Mouse (Mus musculus) layer of hippocampus, postnatal 25 days (tissue): ENCODE data around the gene Kcnh2. TPM values are rescaled to one million over a fixed set of nuclear protein-coding genes. Genes with fewer than 3 reads are reported as not detected.
"Not testable (repeated sequence)": the region's sequence is repeated elsewhere in the genome, so short reads cannot be mapped to it uniquely, and the experiment has no call there.

Experiments used
- DNase-seq, 2 experiments: peaks; one replicate each; pipeline ENCODE4 v3.0.0; 2022; ENCODE audit warnings: mixed read lengths in 2 of 2, low spot score in 1 of 2; ENCODE audit errors: extremely low spot score in 1 of 2
- total RNA-seq, 2 experiments: library from RNA; stranded (reverse); gene quantifications; 2 replicates each; pipeline ENCODE4 v1.2.3; 2021

Gene Kcnh2
- total RNA-seq: 10 to 100 TPM; 20.1 to 21.9 TPM

DNA sequence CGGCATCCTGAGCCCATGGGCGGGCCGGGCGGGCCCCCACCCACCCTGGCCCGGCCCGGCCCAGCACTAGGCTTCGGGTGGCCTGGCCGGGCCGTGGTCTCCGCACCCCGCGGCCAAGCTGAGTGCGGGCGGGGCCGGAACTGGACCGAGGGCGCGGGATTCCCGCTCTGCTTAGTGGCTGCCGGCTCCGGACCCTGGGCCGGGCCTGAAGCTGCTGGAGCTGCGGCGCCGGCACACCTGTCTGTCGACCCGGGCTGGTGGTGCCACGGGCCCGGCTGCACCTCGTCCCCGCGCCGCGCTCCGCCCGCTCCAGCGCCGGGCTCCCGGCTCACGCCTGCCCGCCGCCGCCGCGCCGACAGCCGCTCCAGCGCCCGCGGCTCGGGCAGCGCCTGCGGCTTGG, at the start of gene Kcnh2:
Kcnh2 (minus strand) TSS at position 327 of the 400 bp plus-strand sequence.
- DNase-seq: no peak

DNA sequence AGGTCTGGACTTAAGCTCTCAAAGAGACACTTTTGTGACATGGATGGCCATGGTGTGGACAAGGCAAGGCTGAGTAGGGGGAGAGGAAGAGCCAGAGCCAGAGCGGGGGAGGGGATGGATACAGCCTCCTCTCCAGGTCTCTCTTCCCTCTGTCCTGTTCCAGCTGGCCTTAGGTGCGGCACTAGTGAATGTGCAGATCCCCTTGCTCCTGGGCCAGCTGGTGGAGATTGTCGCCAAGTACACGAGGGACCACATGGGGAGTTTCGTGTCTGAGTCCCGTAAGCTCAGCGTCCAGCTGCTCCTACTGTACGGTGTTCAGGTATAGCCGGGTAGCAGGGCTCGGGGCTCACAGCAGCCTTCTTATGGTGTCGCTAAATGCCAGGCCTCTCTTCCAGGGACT, 49.0 kb upstream of the Kcnh2 start:
- no peak for DNase-seq

DNA sequence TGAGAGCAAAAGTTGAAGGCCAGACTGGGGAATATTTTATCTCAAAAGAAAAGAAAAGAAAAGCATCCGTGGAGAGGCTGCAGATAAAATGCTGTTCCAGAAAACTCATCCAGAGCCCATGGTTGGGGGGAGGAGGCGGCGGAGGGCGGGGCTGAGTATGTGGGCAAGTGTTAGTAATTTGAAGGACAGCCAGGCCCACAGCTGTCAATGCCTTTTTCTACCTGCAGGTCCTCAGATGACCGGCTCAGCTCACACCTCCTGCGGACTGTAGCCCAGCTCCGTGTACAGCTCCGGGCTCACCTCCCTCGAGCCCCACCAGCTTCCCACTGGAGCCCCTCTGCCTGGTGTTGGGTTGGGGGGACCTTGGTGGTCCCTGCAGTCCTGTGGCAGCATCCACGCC, 48.3 kb upstream of the Kcnh2 start:
- DNase-seq: no peak

DNA sequence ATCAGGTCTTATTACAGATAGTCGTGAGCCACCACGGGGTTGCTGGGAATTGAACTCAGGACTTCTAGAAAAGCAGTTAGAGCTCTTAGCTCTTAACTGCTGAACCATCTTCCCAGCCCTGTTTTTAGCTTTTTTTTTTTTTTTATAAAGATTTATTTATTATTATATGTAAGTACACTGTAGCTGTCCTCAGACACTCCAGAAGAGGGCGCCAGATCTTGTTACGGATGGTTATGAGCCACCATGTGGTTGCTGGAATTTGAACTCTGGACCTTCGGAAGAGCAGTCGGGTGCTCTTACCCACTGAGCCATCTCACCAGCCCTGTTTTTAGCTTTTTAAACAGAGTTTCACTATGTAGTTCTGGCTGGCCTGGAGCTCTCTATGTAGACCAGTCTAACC, 44.9 kb upstream of the Kcnh2 start:
- DNase-seq: not testable (repeated sequence)

DNA sequence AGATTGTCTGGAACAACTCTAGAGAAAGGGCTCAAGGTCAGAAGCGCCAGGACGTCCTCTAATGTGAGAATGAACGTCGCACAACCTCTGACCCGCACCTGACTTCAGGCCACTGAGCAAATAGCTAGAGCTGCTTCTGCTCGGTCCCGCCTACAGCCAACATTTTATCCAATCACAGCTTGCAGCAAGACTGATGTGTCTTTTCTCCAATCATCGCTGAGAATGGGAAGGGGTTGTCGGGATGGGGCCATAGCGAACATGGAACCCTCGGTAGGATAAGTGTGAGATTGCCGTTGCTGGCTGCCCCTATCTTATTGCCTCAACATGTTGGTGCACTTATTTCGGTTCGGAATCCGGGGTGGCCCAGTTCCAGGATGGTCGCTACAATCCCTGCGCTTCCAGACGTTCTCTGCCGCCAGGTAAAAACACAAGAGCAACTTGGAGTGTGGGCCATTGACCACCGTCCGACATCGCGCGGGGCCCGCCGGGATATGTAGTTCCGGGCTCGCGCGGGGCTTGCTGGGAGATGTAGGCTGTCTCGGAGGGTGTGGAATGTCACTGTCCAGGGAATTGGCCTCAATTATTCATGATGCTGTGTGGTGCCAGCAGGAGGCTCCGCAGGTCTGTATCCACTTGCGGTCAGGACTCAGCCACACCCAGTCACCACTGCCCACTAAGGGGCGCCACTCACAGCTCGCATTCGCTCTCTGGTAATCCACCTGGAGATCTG, 42.9 kb upstream of the Kcnh2 start:
- peak; percentile 86 to 90 for DNase-seq

DNA sequence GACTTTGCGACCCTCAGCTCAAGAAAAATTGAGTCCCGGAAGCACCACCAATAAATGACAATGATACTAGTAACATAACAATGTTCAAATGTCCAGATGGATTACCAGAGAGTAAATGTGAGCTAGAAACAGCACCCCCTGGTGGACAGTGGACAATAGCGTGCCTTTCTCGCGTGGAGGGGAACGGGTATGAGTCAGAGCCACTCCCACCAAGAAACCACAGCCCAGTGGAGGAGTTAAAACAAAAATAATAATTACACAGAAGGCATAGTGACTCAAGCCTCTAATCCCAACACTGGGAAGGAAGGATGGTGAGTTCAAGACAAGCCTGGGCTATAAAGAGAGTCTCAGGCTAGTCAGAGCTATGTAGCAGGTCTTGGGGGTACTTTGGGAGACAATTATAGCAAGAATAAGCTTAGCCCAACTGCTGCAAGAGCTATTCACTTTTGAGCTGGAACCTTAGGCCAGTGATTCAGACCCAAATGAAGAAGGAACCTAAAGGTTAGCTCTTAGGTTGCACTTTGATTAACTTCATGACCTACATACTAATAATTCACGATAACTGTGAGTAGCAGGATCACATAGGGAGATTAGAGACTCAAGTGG, 42.1 kb upstream of the Kcnh2 start, which contains the start of gene Abcb8:
Abcb8 (plus strand) TSS at position 272 of the 606 bp plus-strand sequence.
- DNase-seq: peak; percentile 59 to 92

DNA sequence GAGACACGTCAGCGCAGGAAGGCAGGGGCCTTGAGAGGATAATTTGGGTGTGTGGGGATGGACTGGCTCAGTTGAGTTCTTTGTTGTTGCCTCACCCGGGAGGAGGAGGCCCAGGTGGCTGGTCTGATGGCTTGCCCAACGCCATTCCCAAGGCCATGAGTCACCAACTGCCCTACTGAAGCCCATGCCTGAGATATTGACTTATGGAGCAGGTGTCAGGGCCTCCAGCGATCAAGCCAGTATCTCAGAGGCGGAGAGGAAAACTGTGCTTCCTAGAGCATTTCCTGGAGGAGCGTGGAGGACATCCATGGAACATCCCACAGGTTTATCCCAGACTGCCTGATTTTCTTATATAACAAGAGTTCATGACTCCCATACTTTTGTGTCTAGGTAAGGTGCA, 41.3 kb upstream of the Kcnh2 start:
- DNase-seq: no peak

DNA sequence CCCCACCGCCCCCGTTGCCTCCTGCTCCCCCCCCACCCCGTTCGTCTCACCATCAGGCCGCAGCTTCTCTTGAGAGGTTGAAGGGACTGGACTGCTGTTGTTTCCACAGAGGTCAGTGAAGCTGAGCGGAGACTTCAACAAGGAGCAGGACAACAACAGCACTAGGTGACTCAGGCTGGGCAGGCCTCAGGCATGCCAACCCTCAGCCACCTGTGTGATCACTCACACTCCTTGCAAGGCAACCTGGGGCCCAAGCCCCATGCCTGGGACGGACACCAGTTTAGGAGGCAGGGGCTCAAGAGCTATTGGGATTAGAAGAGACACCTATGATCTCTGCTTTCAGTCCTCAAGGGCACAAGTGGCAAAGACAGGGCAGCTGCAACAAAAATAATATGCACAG, 40.5 kb upstream of the Kcnh2 start, which contains the start of gene Atg9b:
Atg9b (minus strand) TSS at position 280 of the 400 bp plus-strand sequence.
- no peak for DNase-seq

DNA sequence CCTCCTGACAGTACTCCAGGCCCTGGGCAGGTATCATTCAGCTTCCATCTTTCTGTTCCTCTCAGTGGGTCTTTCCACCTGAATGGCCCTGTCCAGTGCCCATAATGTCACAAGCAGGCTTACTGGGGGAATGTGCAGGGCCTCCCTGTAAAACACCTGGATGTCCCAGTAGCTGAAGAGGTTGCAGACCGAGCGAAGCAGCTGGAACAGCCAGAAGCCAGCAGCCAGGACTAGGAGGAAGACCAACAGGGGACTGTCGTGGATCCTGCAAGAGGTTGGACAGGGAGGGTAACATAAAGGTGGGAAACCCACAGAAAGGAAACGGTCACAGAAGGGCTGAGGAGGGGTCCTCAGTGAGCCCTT, 38.2 kb upstream of the Kcnh2 start:
- no peak for DNase-seq

DNA sequence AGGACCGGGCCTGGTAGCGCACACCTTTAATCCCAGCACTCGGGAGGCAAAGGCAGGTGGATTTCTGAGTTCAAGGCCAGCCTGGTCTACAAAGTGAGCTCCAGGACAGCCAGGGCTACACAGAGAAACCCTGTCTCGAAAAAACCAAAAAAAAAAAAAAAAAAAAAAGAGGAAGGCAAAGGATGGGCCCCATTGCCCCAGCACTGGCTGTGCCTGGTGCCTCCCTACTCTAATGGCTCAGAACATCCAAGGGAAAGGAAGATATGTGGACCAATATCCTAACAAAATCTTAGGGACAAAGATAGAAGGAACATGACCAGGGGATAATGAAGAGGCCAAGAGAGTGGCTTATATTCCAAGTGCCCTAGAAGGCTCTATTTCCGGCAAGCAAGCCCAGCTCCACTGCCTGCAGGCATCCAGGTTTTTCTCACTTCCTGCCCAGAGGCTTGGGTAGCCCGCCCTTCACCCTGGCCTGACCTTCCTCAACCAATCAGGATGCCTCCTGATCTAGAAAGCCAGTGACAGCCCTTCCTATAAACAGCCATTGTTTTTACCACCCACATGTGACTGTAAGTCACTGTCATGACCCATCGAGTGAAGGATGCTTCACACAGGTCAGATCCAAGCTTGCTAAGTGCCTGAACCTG, 37.7 kb upstream of the Kcnh2 start:
- no peak for DNase-seq

DNA sequence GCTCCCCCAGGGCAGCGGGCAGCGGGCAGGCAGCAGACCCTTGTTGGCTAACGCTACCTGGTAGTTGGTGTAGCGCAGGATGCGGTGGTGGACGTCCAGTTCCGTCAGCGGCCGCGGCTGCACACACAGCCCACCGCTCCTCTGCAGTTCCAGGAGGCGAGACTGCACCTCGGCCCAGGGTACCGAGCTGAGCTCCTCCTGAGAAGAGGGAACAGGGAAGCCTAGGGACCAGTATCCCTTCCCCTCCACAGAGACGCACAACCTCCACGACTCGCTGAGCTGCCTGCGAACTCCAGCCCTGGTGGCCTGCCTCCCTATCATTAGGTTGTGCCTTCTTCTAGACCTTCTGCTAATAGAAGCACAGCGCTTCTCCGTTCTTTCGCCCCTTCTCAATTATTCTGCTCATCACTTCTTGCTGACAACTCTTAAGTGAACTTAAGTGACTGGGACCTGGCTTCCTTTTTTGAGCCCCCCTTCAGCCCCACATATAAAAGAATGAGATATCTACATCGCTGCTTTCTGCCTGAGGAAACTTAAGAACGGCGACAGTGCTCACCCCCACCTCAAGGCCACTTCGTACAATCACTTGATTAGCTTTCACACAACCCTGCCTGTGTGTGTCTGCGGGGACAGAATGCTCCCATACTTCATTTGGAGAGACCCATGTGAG, 37.0 kb upstream of the Kcnh2 start:
- DNase-seq: no peak

DNA sequence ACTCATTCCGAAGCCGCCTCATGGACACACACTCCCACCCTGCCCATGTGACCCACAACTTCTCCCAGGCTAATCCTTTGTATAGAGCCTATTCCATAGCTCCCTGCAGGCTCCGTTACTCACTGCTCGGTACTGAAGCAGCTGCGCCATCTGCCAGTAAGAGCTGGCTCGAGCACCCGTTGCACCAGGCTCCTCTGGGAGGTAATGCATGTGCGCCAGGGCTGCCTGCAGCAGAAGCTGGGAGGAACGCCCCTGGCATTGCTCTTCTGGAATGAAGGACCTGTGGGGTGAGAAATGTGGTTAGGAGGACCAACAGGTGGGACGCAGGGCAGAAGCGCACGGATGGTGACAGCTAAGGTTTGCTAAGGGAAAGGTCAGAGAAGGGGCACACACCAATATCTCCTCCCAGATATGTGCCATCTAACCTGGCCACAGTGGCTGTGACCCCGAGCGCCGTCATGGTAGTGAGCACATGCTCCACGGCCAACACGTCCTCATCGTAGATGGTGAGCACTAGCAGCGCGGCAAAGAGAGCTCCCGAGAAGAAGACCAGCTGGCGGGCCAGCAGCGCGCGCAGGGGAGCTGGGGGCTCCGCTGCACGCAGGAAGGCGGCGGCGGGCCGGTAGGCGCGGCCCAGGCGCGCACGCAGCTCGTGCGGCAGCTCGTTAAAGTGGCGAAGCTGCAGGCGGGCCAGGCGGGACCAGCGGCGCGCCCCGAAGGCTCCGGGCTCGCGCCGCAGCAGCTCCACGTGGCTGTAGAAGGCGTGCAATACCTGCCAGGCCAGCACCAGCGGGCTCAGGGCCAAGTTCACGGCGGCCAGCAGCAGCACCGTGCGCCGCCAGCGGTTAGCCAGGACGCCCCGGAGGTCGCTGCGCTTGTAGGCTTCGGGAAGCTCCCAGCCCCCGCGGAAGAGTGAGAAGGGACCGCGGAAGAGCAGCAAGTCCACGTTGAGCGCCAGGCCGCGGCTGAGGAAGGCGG, 36.1 kb upstream of the Kcnh2 start:
- DNase-seq: peak; percentile 35 to 37

DNA sequence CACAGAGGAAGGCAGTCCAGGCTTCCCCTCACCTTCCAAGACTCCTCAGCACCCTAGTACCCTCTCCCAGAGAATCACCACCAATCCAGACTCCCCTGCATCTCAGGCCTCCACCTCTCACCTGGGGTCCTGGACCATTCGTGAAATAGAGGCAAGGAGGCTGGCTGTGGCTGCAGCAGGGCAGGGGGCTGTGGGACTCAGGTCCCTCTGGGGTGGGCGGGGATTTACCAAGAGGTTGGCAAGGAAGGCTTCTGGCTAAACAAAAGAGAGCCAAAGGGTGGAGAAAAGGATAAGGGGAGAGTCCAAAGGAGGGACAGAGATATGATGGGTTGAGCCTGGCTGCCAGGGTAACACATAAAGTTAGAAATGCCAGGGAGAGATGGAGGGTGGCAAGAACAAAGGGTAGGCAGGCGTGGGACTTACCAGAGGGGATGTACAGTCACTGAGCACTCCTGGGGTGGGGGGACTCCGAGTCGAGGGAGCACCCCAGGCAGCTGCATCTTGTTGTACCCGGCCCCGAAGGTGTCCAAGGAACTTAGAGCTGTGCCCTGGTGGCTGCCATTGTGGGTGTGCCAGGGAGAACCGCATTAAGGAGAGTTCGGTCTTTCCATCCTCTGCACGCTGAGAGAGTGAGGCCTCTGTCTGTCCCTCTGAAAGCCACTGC, 34.6 kb upstream of the Kcnh2 start:
- DNase-seq: no peak

DNA sequence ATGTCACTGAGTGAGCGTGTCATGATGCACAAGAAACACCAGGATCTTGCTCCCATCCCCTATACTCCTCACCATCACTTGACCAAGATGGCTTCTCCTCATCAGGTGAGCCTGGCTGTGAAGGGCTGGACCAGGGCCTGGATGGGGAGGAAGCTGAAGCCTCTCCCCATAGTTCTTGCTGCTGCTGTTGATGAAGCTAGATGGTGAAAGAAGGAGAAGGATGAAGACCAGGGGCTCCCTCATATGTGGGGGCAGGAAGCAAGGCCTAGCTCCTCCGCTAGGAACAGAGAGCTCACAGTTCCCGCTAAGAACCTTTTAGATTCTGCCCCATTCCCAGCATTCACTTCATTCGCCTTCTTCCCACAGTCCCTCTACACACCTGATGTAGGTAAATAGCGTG, 34.0 kb upstream of the Kcnh2 start:
- no peak for DNase-seq

DNA sequence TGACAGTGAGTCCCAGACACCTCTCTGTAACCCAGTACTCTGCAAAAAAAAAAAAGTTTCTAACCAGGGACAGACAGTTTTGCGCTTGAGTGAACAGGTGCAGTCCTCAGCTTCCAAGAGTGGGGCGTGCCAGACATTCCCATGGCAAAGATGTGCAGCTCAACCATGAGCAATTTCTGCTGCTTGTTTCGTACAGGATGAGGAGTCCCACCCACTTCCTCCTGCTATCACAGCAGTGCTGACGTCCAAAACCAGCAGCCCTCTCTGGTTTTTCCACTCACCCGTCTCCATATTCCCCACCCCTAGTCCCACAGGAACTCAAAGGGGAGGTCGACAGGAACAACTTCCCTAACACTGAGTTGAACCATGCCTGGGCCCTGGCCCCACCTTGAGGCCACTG, 33.0 kb upstream of the Kcnh2 start:
- DNase-seq: no peak

DNA sequence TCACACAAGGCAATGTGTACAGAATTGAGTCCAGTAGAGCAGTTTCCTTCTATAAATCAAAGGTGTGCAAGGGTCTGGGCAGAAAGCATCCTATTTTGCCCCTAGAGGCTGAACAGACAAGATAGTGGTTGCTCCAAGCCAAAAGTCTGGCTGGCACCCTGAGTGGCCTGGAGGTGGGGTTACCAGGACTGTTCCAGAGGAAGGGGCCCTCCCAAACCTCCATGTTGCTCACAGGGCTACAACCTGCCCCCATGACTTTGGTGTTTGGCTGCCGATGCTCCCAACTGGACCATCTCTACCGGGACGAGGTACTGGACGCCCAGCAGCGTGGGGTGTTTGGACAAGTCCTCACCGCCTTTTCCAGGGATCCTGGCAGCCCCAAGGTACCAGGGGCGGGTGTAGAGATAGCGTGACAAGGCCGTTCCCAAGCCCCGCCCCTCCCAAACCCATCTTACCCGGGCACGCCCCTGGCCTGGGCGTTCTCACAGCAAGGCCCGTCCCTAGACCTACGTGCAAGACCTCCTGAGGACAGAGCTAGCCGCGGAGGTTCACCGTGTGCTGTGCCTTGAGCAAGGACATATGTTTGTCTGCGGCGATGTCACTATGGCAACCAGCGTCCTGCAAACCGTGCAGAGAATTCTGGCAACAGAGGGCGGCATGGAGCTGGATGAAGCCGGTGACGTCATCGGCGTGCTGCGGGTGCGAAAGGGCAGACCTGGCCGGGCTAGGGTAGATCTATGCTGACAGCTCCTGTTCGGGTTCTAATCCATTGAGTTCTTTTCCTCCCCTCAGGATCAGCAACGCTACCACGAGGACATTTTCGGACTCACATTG, 31.8 kb upstream of the Kcnh2 start:
- peak; percentile 86 to 89 for DNase-seq

DNA sequence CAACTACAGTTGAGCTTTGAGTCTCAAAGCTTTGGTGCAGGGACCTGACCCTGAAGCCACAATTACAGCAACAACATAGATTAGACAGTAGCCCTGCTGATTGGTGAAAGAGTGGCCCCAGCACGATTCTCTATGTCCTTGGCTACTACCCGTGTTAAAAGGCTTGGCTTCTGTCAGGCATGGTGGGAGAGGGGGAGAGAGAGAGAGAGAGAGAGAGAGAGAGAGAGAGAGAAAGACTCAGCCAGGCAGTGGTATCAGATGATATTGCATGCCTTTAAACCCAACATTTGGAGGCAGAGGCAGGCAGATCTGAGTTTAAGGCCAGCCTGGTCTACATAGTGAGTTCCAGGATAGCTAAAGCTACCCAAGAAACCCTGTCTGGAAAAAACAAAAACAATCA, 30.6 kb upstream of the Kcnh2 start:
- DNase-seq: no peak

DNA sequence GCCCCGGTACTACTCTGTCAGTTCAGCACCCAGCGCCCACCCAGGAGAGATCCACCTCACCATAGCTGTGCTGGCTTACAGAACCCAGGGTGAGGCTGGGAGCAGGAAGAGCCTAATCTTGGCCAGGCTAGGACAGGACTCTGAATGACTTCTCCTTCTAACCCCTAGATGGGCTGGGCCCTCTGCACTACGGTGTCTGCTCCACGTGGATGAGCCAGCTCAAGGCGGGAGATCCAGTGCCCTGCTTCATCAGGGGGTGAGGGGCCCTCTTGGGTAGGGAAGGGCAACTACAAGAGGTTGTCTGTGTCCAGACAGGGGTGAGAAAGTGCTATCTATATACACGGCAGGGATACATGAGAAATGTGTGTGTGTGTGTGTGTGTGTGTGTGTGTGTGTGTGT, 30.1 kb upstream of the Kcnh2 start:
- DNase-seq: no peak

DNA sequence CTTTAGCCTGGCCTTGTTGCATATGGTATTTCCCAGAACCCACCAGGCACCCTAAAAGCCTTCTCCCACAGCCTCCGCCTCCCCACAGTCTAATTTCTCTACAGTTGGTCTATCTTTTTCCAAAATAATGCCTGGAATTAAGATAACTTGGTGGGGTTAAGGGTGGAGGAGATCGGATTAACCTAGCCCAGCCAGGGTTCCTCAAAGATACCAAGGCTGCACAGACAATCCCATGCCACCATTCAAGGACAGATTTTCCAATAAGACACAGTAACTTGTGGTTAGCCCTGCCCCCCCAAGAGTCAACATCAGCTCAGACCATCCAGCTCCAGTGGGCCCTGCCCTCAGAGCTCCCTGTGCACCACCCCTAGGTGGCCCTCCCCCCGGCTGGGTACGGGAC, 29.1 kb upstream of the Kcnh2 start:
- DNase-seq: no peak
